Mouse (Mus musculus): ENCODE results near the gene Dock6. TPM values are rescaled to one million over a fixed set of nuclear protein-coding genes. Genes with fewer than 3 reads are reported as not detected.

The Dock6 gene
- 5.8 TPM for polyA plus RNA-seq (2017; shearing (Covaris generic))

GRCm38 (mm10) chr9:21852128-21853091 is at the start of gene Dock6:
Gene Dock6, minus strand, starts transcription at chr9:21852635.

GRCm38 (mm10) chr9:21835258-21835912 is 17.1 kb downstream of the Dock6 start, which contains the start of gene Angptl8:
Gene Angptl8, plus strand, starts transcription at chr9:21835510.

GRCm38 (mm10) chr9:21798345-21799009 is 54.0 kb downstream of the Dock6 start, which contains the start of gene Kank2:
Gene Kank2, minus strand, starts transcription at chr9:21798744.

DNA sequence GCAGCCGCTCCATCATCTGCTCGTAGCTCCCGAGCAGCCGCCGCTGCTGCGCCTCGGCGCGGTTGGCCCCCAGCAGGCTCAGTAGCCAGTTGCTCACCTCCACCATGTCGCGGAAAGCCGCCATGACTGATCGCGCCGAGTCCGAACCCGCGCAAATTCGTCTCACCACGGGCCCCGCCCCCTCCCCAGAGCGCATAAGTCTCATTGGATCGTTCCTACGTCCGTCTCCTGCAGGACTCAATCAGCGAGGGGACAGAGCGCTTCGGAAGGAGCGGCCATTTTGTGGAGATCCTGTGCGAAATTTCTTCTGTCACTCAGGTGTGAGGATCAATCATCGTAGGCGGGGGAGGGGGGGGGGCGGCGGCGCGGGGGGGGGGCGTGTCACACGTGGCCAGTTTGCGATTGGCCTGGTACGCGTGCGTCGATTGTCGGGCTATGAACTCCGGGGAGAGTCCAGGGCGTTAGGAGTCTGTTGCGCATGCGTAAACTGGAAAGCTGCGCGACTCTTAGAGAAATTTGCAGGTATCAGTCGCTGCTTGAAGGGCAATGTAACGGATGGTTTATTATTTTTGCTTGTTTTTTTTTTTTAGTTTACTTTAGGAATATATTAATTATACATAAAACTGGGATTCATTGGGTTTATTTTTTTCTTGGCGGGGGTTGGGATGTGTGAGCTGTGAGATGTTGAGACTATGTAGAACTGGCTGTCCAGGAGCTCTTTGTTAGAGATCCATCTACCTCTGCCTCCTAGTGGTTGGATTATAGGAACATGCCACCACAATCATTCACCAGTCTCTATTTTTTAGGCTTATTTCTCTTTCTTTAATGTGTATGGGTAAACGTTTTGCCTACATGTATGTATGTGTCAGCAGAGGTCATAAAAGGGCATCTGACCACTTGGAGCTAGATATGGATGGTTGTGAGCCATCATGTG is 92.0 kb downstream of the Dock6 start, which contains the start of gene Spc24:
Gene Spc24 (minus strand): TSS at position 149 of the 934 bp plus-strand sequence.

Other genes with a start within 250 kb of the Dock6 start
- gene Smarca4, start 236.5 kb downstream of the Dock6 start, polyA plus RNA-seq (2017; shearing (Covaris generic)): 51.4 TPM
- 31.9 TPM for gene Ldlr, start 129.2 kb downstream of the Dock6 start, polyA plus RNA-seq (2017; shearing (Covaris generic))
- 1.4 TPM for gene Spc24, start 92.3 kb downstream of the Dock6 start, polyA plus RNA-seq (2017; shearing (Covaris generic))
- gene Kank2, start 53.9 kb downstream of the Dock6 start, polyA plus RNA-seq (2017; shearing (Covaris generic)): 0.15 TPM
- 0.45 TPM for gene Angptl8, start 17.1 kb downstream of the Dock6 start, polyA plus RNA-seq (2017; shearing (Covaris generic))
- 9.4 TPM for gene Rab3d, start 65.6 kb upstream of the Dock6 start, polyA plus RNA-seq (2017; shearing (Covaris generic))
- 0.54 TPM for gene Ccdc159, start 74.8 kb upstream of the Dock6 start, polyA plus RNA-seq (2017; shearing (Covaris generic))
- gene Tmem205, start 74.9 kb upstream of the Dock6 start, polyA plus RNA-seq (2017; shearing (Covaris generic)): 0.51 TPM
- gene Plppr2, start 84.4 kb upstream of the Dock6 start, polyA plus RNA-seq (2017; shearing (Covaris generic)): 2.8 TPM
- gene Swsap1, start 103.1 kb upstream of the Dock6 start, polyA plus RNA-seq (2017; shearing (Covaris generic)): 5.5 TPM
- not detected for gene Epor, start 110.9 kb upstream of the Dock6 start, polyA plus RNA-seq (2017; shearing (Covaris generic))
- not detected for gene Rgl3, start 136.8 kb upstream of the Dock6 start, polyA plus RNA-seq (2017; shearing (Covaris generic))
- gene Ccdc151, start 150.0 kb upstream of the Dock6 start, polyA plus RNA-seq (2017; shearing (Covaris generic)): not detected
- 58.9 TPM for gene Prkcsh, start 150.2 kb upstream of the Dock6 start, polyA plus RNA-seq (2017; shearing (Covaris generic))
- gene Elavl3, start 199.4 kb upstream of the Dock6 start, polyA plus RNA-seq (2017; shearing (Covaris generic)): 0.16 TPM
- not detected for gene Gm49318, start 218.6 kb upstream of the Dock6 start, polyA plus RNA-seq (2017; shearing (Covaris generic))
- gene Zfp653, start 218.7 kb upstream of the Dock6 start, polyA plus RNA-seq (2017; shearing (Covaris generic)): 20.1 TPM
- gene Ecsit, start 232.8 kb upstream of the Dock6 start, polyA plus RNA-seq (2017; shearing (Covaris generic)): 25.1 TPM
- gene Cnn1, start 246.6 kb upstream of the Dock6 start, polyA plus RNA-seq (2017; shearing (Covaris generic)): not detected